Mouse (Mus musculus): ENCODE results near the gene Vasn. TPM values are rescaled to one million over a fixed set of nuclear protein-coding genes. Genes with fewer than 3 reads are reported as not detected.

Gene Vasn
- total RNA-seq, 2 experiments from 2014 or later = 11.5 to 13.1 TPM

- intact Hi-C loops (cut with DNase I) = no loop called here
- TF ChIP-seq CTCF (IDR thresholded peaks at IDR 0.05) = no peak
- H3K4me3 ChIP-seq = no peak overlapping the region
- no peak overlapping the region for H3K27ac ChIP-seq
- DNase-seq (ENCODE audit: extremely low spot score in 1 of 2, low spot score in 2 of 2) = peak in 1 of 2 experiments; percentile 7
Measured at GRCm38 (mm10) chr16:4598891-4599543, 40.7 kb upstream of the Vasn start.

- Histone ChIP-seq H3K27ac (no peak overlapping the region), H3K4me3 (no peak overlapping the region)
- peak in 1 of 2 experiments; percentile 6 for DNase-seq (ENCODE audit: extremely low spot score in 1 of 2, low spot score in 2 of 2)
- intact Hi-C loops (cut with DNase I) = no loop called here
- no peak for TF ChIP-seq CTCF (IDR thresholded peaks at IDR 0.05)
Measured at GRCm38 (mm10) chr16:4599616-4600015, 40.1 kb upstream of the Vasn start.

GRCm38 (mm10) chr16:4600701-4601310, 38.9 kb upstream of the Vasn start:
- peak in 1 of 2 experiments; percentile 6 for DNase-seq (ENCODE audit: extremely low spot score in 1 of 2, low spot score in 2 of 2)
- no peak for TF ChIP-seq CTCF (IDR thresholded peaks at IDR 0.05)
- no peak overlapping the region for H3K4me3 ChIP-seq
- intact Hi-C loops (cut with DNase I) = no loop called here
- no peak overlapping the region for H3K27ac ChIP-seq

GRCm38 (mm10) chr16:4602189-4602588, 37.6 kb upstream of the Vasn start:
- H3K4me3 ChIP-seq = no peak overlapping the region
- H3K27ac ChIP-seq = no peak overlapping the region
- DNase-seq (ENCODE audit: extremely low spot score in 1 of 2, low spot score in 2 of 2) = peak in 1 of 2 experiments; percentile 7
- no peak for TF ChIP-seq CTCF (IDR thresholded peaks at IDR 0.05)
- intact Hi-C loops (cut with DNase I) = no loop called here

- intact Hi-C loops (cut with DNase I) = no loop called here
- DNase-seq (ENCODE audit: extremely low spot score in 1 of 2, low spot score in 2 of 2) = no peak
- no peak overlapping the region for H3K4me3 ChIP-seq
- no peak overlapping the region for H3K27ac ChIP-seq
- no peak for TF ChIP-seq CTCF (IDR thresholded peaks at IDR 0.05)
Measured at GRCm38 (mm10) chr16:4602766-4603452, 36.8 kb upstream of the Vasn start.

- no peak for TF ChIP-seq CTCF (IDR thresholded peaks at IDR 0.05)
- no peak for DNase-seq (ENCODE audit: extremely low spot score in 1 of 2, low spot score in 2 of 2)
- intact Hi-C loops (cut with DNase I) = no loop called here
- no peak overlapping the region for H3K27ac ChIP-seq
- H3K4me3 ChIP-seq = no peak overlapping the region
Measured at GRCm38 (mm10) chr16:4603453-4603837, 36.3 kb upstream of the Vasn start.

GRCm38 (mm10) chr16:4604293-4604837, 35.4 kb upstream of the Vasn start:
- no peak for DNase-seq (ENCODE audit: extremely low spot score in 1 of 2, low spot score in 2 of 2)
- H3K27ac ChIP-seq = no peak overlapping the region
- intact Hi-C loops (cut with DNase I) = no loop called here
- no peak overlapping the region for H3K4me3 ChIP-seq
- TF ChIP-seq CTCF (IDR thresholded peaks at IDR 0.05) = no peak

- no peak overlapping the region for H3K27ac ChIP-seq
- no peak for DNase-seq (ENCODE audit: extremely low spot score in 1 of 2, low spot score in 2 of 2)
- intact Hi-C loops (cut with DNase I) = loop anchor here (2.0 kb wide), 2 partner anchors 55 to 117 kb away; no protein-coding TSS in a partner anchor
- TF ChIP-seq CTCF (IDR thresholded peaks at IDR 0.05) = no peak
- H3K4me3 ChIP-seq = no peak overlapping the region
Measured at GRCm38 (mm10) chr16:4605514-4606131, 34.1 kb upstream of the Vasn start.

GRCm38 (mm10) chr16:4606431-4607084, 33.2 kb upstream of the Vasn start:
- TF ChIP-seq CTCF (IDR thresholded peaks at IDR 0.05) = peak; percentile 54
- intact Hi-C loops (cut with DNase I) = loop anchor here (1.0 to 2.0 kb wide), 3 partner anchors 38 to 118 kb away; no protein-coding TSS in a partner anchor
- Histone ChIP-seq H3K4me3 (no peak overlapping the region), H3K27ac (no peak overlapping the region; the same call in 1 of the 2 replicates)
- peak in 1 of 2 experiments; percentile 45 for DNase-seq (ENCODE audit: extremely low spot score in 1 of 2, low spot score in 2 of 2)

- Histone ChIP-seq H3K27ac (no peak overlapping the region), H3K4me3 (no peak overlapping the region)
- intact Hi-C loops (cut with DNase I) = loop anchor here (1.0 to 2.0 kb wide), 3 partner anchors 40 to 119 kb away; no protein-coding TSS in a partner anchor
- TF ChIP-seq CTCF (IDR thresholded peaks at IDR 0.05) = peak; percentile 97
- peak; percentile 79 to 83 for DNase-seq (ENCODE audit: extremely low spot score in 1 of 2, low spot score in 2 of 2)
Measured at GRCm38 (mm10) chr16:4607818-4608531, 31.8 kb upstream of the Vasn start.

Data from left cerebral cortex, adult 2 months (tissue).